Mouse (Mus musculus) CD4-positive helper T cell, adult 2 months (primary cell): ENCODE measurements around the gene Gm4559.
"Not testable (repeated sequence)": the region's sequence is repeated elsewhere in the genome, so short reads cannot be mapped to it uniquely, and the experiment has no call there.

Source experiments
- DNase-seq: peaks from one replicate; pipeline ENCODE4 v3.0.0-alpha.2; 2012; ENCODE audit warnings: low read depth, missing footprints, low spot score

Gene Gm4559

GRCm38 (mm10) chr7:142274263-142274662, at the start of gene Gm4559:
Gene Gm4559, minus strand, starts transcription at chr7:142274363.
- DNase-seq, result not testable (repeated sequence)

GRCm38 (mm10) chr7:142323396-142324117, 49.4 kb upstream of the Gm4559 start:
- no peak for DNase-seq

GRCm38 (mm10) chr7:142322641-142323040, 48.5 kb upstream of the Gm4559 start:
- DNase-seq, result no peak

- not testable (repeated sequence) for DNase-seq
Observed at GRCm38 (mm10) chr7:142321637-142322306, 47.6 kb upstream of the Gm4559 start.

- no peak for DNase-seq
Observed at GRCm38 (mm10) chr7:142320906-142321305, 46.7 kb upstream of the Gm4559 start.

- no peak for DNase-seq
Observed at GRCm38 (mm10) chr7:142319124-142319523, 45.0 kb upstream of the Gm4559 start.

GRCm38 (mm10) chr7:142317216-142317615, 43.1 kb upstream of the Gm4559 start:
- no peak for DNase-seq

- DNase-seq, result peak; percentile 44
Observed at GRCm38 (mm10) chr7:142316558-142316957, 42.4 kb upstream of the Gm4559 start.

- no peak for DNase-seq
Observed at GRCm38 (mm10) chr7:142314600-142315285, 40.6 kb upstream of the Gm4559 start.

GRCm38 (mm10) chr7:142303929-142304328, 29.8 kb upstream of the Gm4559 start:
- not testable (repeated sequence) for DNase-seq

- no peak for DNase-seq
Observed at GRCm38 (mm10) chr7:142303249-142303648, 29.1 kb upstream of the Gm4559 start, which contains the start of gene Krtap5-4. Gene Krtap5-4, plus strand, starts transcription at chr7:142303549.

- not testable (repeated sequence) for DNase-seq
Observed at GRCm38 (mm10) chr7:142297018-142297417, 22.9 kb upstream of the Gm4559 start, which contains the start of gene Krtap5-1. Gene Krtap5-1, minus strand, starts transcription at chr7:142297118.

GRCm38 (mm10) chr7:142296108-142296507, 21.9 kb upstream of the Gm4559 start:
- not testable (repeated sequence) for DNase-seq

GRCm38 (mm10) chr7:142295418-142295817, 21.3 kb upstream of the Gm4559 start:
- DNase-seq, result no peak

GRCm38 (mm10) chr7:142293851-142294250, 19.7 kb upstream of the Gm4559 start:
- peak; percentile 26 for DNase-seq

- DNase-seq, result not testable (repeated sequence)
Observed at GRCm38 (mm10) chr7:142285910-142286612, 11.9 kb upstream of the Gm4559 start.

GRCm38 (mm10) chr7:142285130-142285835, 11.1 kb upstream of the Gm4559 start:
- no peak for DNase-seq

- DNase-seq, result peak; percentile 85
Observed at GRCm38 (mm10) chr7:142284615-142285080, 10.5 kb upstream of the Gm4559 start.

- peak; percentile 72 for DNase-seq
Observed at GRCm38 (mm10) chr7:142284023-142284591, 9.9 kb upstream of the Gm4559 start.

- DNase-seq, result not testable (repeated sequence)
Observed at GRCm38 (mm10) chr7:142282847-142283246, 8.7 kb upstream of the Gm4559 start.
